Mouse (Mus musculus) embryonic facial prominence, embryonic 10.5 days (tissue): ENCODE results near the gene Dhx15. TPM values are rescaled to one million over a fixed set of nuclear protein-coding genes. Genes with fewer than 3 reads are reported as not detected.
"Not testable (repeated sequence)": the region's sequence is repeated elsewhere in the genome, so short reads cannot be mapped to it uniquely, and the experiment has no call there.

Source experiments
- DNase-seq: peaks from one replicate; pipeline ENCODE4 v3.0.0-alpha.2; 2017; ENCODE audit warnings: low spot score
- H3K27ac ChIP-seq: fragments of 300-500 bp; sonication (generic); replicated peaks from 2 replicates; pipeline ENCODE4 v1.5.1; 2016; ENCODE audit warnings: mild to moderate bottlenecking
- H3K27me3 ChIP-seq: fragments of 300-500 bp; sonication (generic); replicated peaks from 2 replicates; pipeline ENCODE4 v1.6.1; 2016; ENCODE audit warnings: low read depth, mild to moderate bottlenecking; ENCODE audit not compliant: poor library complexity, severe bottlenecking
- H3K36me3 ChIP-seq: fragments of 300-500 bp; sonication (generic); replicated peaks from 2 replicates; pipeline ENCODE4 v1.6.1; 2016; ENCODE audit warnings: mild to moderate bottlenecking, moderate library complexity
- H3K4me1 ChIP-seq: fragments of 300-500 bp; sonication (generic); 2 replicates; pipeline ENCODE4 v1.6.1; 2016
- H3K4me3 ChIP-seq: fragments of 300-500 bp; sonication (generic); 2 replicates; pipeline ENCODE4 v1.5.1; 2016; ENCODE audit warnings: mild to moderate bottlenecking, moderate library complexity
- H3K9me3 ChIP-seq: fragments of 300-500 bp; sonication (generic); 2 replicates; pipeline ENCODE4 v1.6.1; 2016; ENCODE audit warnings: mild to moderate bottlenecking
- WGBS: fragments of 180-500 bp; shearing (Covaris S2); methylation state at CpG from one replicate; pipeline ENCODE4 v1.1.7; 2016; 5-methylcytosine and 5-hydroxymethylcytosine counted together
- polyA plus RNA-seq: library from polyadenylated mRNA; unstranded; fragments of >200 nt; fragmentation: Nextera tagmentation; extraction: Ambion mirVana; gene quantifications from 2 replicates; pipeline ENCODE4 v1.2.1, GENCODE M21; 2016

Gene Dhx15
- polyA plus RNA-seq, result 214 and 221 TPM in 2 replicates

DNA sequence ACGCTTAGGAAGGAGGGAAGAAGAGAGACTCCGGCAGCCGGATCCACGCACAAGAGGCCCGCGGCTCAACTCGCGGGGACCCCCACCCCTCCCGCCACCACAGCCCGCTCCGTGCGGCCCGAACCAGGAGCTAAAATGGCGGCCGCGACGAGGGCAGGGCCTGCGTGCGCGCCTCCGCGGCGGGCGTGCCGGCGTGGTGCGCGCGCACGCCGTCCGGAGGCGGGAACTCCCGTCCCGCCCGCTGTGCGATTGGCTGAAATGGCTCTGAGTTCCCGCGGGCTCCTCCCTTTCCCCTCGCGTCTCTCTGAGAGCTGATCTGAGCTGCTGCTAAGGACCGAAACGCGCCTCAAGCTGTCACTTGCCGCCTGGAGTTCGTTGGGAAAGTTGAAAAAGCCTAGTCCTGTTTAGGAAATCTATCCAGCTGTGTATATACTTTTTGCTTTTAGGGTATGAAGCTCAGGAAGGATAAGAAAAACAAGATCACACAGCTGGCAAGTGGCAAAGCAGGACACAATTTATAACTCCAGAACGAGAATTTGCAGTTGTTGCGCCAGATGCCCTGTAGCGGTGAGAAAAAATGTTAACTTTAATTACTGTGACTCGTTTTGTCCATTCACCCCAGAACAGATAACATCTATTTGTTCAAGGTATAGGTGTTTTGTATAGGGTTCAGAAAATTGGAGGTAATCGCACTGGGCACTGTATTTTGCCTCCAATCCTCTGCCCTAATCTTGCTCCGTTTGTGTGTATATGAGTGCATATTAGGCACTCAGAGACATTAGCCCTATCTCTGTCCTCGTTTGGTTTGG is at the start of gene Dhx15:
Gene Dhx15 (minus strand): TSS at position 144 of the 809 bp plus-strand sequence.
- DNase-seq, result peak; percentile 94
- no peaks in the 10 kb centered on the region; the same call in 1 of the 2 replicates for H3K36me3 ChIP-seq
- H3K9me3 ChIP-seq, result no peaks in the 10 kb centered on the region
- H3K27ac ChIP-seq, result peak within 1 kb of the TSS; percentile 99
- H3K27me3 ChIP-seq, result no peaks in the 10 kb centered on the region
- H3K4me1 ChIP-seq, result peaks cover 15% of the 10 kb centered on the region
- 2% methylated on average over 53 of the region's 53 CpGs for WGBS
- peak within 1 kb of the TSS; percentile 96 for H3K4me3 ChIP-seq

DNA sequence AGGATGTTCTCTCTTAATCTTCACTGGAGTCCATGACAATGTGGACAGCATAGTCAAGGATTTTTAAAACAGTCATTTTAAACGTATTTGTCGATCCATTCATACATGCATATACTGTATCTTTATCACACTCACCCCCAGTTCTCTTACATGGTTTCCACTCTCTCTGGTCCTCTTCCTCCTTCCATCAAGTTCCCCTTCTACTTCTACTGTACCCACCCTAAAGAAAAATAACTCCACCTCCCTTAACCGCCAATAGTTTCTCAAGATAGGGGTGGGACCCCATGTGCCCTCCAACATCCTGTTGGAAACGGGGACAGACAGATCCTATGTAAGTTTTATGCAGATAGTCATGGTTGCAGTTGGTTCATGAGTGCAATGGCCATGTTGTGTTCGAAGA is 48.6 kb upstream of the Dhx15 start:
- DNase-seq, result no peak
- Histone ChIP-seq H3K4me1 (peaks cover 9% of the 10 kb centered on the region), H3K27ac (no peak overlapping the region), H3K9me3 (no peaks in the 10 kb centered on the region), H3K27me3 (no peaks in the 10 kb centered on the region), H3K36me3 (no peaks in the 10 kb centered on the region), H3K4me3 (no peak overlapping the region)
- 88% methylated on average over 5 of the region's 5 CpGs for WGBS

DNA sequence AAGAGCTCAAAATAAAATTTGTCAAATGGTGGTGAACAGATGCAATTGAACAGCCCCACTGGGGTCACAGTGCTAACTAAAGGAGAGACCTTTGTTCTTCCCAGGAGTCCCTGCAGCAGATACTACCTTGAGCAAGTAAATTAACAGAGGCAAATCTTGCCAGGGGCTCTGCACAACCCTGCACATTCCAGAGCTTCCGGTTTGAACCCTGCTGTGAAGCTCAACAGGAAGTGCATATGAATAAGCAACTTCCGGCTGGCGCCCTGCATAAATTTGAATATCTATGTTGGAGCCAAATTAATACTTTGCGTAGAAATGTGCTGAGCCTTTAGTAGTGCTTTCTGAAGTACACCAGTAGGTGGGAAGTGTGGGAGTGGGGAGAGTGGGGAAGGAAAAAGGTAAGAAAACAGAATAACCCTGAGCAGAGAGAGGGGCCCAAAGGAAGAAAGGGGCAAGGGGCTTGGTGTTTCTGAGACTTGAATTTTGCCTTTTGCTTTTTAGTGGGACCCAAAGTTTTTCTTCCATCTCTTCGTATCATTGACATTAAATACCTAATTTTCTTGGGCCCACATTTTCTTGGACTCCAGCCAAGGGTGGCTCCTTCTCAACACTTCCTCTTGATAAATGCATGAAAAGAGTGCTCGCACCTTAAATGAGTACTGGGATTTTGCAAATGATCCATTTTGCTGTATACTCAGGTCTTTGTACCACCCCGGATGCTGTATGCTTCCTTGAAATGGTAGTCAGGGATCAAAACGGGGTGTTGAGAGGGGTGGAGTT is 47.8 kb upstream of the Dhx15 start:
- no peak overlapping the region for H3K27ac ChIP-seq
- peaks cover 9% of the 10 kb centered on the region for H3K4me1 ChIP-seq
- DNase-seq, result no peak
- H3K4me3 ChIP-seq, result no peak overlapping the region
- 75% methylated on average over 8 of the region's 8 CpGs for WGBS
- H3K27me3 ChIP-seq, result no peaks in the 10 kb centered on the region
- H3K36me3 ChIP-seq, result no peaks in the 10 kb centered on the region
- H3K9me3 ChIP-seq, result no peaks in the 10 kb centered on the region

DNA sequence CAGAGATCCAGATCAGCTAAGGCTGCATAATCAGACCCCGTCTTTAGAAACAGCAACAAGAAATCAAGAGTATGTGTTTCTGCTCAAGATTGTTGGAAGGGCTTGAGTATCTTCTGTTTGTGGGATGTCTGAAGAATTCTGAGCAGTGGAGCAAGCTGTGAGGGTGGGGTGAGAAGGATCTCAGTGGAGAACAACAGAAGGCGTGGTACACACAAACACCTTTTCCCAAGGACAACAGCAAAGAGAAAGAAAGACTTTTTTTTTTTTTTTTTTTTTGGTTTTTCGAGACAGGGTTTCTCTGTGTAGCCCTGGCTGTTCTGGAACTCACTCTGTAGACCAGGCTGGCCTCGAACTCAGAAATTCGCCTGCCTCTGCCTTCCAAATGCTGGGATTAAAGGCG is 46.3 kb upstream of the Dhx15 start:
- H3K4me3 ChIP-seq, H3K9me3 ChIP-seq, H3K27ac ChIP-seq, H3K27me3 ChIP-seq, H3K4me1 ChIP-seq, H3K36me3 ChIP-seq, DNase-seq: not testable (repeated sequence)
- WGBS, result 91% methylated on average over 6 of the region's 6 CpGs

DNA sequence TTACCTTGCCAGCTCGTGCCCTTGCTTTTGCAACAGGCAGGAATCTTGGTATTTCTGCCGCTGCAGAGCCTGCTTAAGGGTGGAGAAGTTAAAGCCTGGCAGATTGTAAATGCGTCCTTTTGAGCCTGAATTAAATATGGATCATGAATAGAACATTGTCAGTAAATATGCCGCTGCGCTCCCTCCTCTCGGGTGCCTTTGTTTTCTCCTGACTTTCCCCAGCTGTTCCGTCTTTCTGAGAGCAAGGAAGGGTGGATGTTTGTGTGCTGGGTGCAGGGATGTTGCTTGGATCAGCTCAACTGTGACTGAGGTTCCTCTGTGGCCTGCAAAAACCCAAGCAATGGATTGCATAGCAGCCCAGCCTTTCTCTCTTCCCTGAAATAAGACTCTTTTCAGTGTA is 44.3 kb upstream of the Dhx15 start:
- WGBS, result 68% methylated on average over 7 of the region's 7 CpGs
- Histone ChIP-seq H3K27me3 (no peaks in the 10 kb centered on the region), H3K27ac (no peak overlapping the region), H3K9me3 (no peaks in the 10 kb centered on the region), H3K4me3 (no peak overlapping the region), H3K4me1 (peaks cover 9% of the 10 kb centered on the region), H3K36me3 (no peaks in the 10 kb centered on the region)
- no peak for DNase-seq

DNA sequence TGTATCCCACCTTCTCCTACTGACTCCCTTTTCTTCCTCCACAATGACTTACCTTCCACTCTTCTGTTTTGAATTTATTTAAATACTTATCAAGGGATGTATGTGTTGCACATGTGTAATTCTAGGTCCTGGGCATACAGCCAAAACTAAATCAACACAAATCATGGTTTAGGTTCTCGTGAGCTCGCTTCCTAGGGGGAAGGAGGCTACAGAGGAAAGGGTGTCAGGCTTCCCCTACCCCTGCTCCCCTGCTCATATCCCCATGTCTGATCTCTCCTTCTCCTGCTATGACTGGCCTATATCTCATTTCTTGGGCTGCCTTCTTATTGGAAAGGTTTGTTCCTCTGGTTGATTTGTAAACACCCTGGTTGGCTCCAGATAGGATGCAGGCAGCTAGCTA is 43.6 kb upstream of the Dhx15 start:
- no peak for DNase-seq
- WGBS, result 81% methylated on average over 2 of the region's 2 CpGs
- no peaks in the 10 kb centered on the region for H3K36me3 ChIP-seq
- peaks cover 9% of the 10 kb centered on the region for H3K4me1 ChIP-seq
- H3K27me3 ChIP-seq, result no peaks in the 10 kb centered on the region
- H3K9me3 ChIP-seq, result no peaks in the 10 kb centered on the region
- no peak overlapping the region for H3K4me3 ChIP-seq
- H3K27ac ChIP-seq, result no peak overlapping the region

DNA sequence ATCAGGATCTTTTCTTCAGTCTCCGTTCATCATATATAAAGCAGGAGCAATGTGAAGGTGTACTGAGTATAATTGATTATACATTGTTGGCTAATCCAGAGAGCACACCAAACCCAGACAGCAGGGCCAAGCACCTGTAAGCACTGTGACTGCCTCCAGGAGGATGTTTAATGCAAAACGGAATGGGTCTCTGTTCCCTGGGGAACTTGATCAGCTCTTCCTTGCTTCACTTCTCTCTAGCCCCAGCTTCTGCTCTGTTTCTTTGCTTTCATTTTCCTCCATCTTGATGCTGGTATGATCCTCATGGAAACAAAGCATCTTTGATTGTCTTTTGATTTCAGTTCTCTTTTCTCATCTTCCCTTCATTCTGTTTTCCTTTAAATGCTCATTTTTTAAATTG is 42.3 kb upstream of the Dhx15 start:
- H3K27ac ChIP-seq, result no peak overlapping the region
- WGBS, result 66% methylated on average over 2 of the region's 2 CpGs

DNA sequence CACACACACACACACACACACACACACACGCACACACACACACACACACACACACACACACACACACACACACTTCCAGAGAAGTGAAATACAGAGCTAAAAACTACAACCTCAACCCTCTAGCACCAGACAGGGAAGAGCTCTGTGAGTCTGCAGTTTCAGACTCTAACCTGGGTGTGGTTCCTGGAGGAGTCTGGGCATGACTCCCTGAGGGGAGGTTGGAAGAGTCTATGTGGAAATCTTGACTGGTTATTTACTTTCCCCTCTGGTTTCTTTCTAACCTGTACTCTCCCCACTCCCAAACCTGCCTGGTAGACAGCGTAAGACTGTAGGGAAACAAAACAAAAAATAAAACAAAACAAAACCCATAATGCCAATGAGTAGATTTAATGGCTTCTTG is 41.9 kb upstream of the Dhx15 start:
- Histone ChIP-seq H3K27ac (no peak overlapping the region), H3K4me1 (no peaks in the 10 kb centered on the region), H3K36me3 (no peaks in the 10 kb centered on the region), H3K4me3 (no peak overlapping the region), H3K27me3 (no peaks in the 10 kb centered on the region), H3K9me3 (no peaks in the 10 kb centered on the region)
- no peak for DNase-seq
- WGBS, result 82% methylated on average over 2 of the region's 2 CpGs

More for the DNA sequence above, 42.3 kb upstream of the Dhx15 start:
- H3K4me1 ChIP-seq, result peaks cover 3% of the 10 kb centered on the region
- no peak for DNase-seq
- H3K27me3 ChIP-seq, result no peaks in the 10 kb centered on the region
- H3K4me3 ChIP-seq, result no peak overlapping the region
- no peaks in the 10 kb centered on the region for H3K9me3 ChIP-seq
- H3K36me3 ChIP-seq, result no peaks in the 10 kb centered on the region

DNA sequence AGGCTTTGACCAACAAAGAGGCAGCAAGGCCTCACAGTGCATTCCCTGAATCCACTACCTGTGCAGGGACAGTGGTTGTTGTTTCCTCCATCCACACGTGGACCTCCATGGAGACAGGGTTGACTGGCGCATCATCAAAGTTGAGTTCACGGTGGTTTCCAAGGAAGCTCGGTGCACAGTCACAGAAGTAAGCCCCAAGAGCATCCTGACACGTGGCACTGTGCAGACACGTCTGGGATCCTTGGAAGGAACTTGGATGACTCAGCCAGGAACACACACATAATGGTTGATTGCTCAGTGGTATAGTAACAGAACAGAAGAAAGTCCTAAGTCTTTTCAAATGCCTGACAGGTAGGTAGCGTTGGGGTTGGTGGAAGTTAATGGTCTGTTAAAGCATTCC is 40.2 kb upstream of the Dhx15 start:
- 92% methylated on average over 7 of the region's 7 CpGs for WGBS
- no peaks in the 10 kb centered on the region for H3K27me3 ChIP-seq
- DNase-seq, result no peak
- H3K4me1 ChIP-seq, result no peaks in the 10 kb centered on the region
- H3K36me3 ChIP-seq, result no peaks in the 10 kb centered on the region
- H3K9me3 ChIP-seq, result no peaks in the 10 kb centered on the region
- H3K27ac ChIP-seq, result no peak overlapping the region
- no peak overlapping the region for H3K4me3 ChIP-seq

DNA sequence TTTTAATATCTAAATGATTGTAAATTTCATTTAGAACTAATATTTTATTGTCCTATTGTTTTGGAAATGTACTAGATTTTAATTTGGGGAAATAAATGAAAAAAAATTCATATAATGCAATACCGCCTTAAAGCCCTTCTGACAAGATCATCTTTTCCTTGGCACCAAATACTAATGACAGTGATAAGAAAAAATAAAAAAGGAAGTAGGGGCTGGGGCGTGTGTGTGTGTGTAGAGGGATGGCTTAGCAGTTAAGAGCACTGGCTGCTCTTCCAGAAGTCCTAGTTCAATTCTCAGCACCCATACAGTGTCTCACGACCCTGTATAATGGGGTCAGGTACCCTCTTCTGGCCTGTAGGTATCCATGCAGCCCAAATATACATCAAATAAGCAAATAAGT is 36.4 kb upstream of the Dhx15 start:
- DNase-seq, result no peak
- WGBS, result 83% methylated on average over 3 of the region's 3 CpGs
- no peaks in the 10 kb centered on the region for H3K36me3 ChIP-seq
- no peak overlapping the region for H3K4me3 ChIP-seq
- H3K27me3 ChIP-seq, result no peaks in the 10 kb centered on the region
- H3K9me3 ChIP-seq, result no peaks in the 10 kb centered on the region
- no peak overlapping the region for H3K27ac ChIP-seq
- H3K4me1 ChIP-seq, result no peaks in the 10 kb centered on the region

DNA sequence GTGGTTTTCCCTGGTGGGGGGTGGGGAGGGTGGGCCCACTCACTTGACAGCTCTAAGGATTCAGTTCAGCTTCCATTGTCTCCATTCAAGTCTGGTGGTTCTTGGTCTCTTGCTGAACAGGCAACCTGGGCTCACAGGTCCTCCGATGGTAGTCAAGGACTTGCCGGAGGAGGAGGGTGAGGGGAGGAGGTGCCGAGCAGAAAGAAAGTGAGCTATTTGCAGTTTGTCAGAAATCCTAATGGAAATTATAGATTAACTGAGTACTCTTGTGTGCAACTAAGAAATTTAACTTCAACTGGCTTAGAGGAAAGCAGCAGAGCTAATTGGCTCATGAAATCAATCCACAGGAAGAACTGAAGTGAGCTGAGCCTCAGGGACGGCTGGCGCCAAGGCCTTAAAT is 31.3 kb upstream of the Dhx15 start:
- WGBS, result 91% methylated on average over 5 of the region's 5 CpGs
- no peak for DNase-seq
- no peaks in the 10 kb centered on the region for H3K27me3 ChIP-seq
- no peaks in the 10 kb centered on the region for H3K36me3 ChIP-seq
- peaks cover 23% of the 10 kb centered on the region for H3K4me1 ChIP-seq
- no peaks in the 10 kb centered on the region for H3K9me3 ChIP-seq
- no peak overlapping the region for H3K4me3 ChIP-seq
- H3K27ac ChIP-seq, result no peak overlapping the region

DNA sequence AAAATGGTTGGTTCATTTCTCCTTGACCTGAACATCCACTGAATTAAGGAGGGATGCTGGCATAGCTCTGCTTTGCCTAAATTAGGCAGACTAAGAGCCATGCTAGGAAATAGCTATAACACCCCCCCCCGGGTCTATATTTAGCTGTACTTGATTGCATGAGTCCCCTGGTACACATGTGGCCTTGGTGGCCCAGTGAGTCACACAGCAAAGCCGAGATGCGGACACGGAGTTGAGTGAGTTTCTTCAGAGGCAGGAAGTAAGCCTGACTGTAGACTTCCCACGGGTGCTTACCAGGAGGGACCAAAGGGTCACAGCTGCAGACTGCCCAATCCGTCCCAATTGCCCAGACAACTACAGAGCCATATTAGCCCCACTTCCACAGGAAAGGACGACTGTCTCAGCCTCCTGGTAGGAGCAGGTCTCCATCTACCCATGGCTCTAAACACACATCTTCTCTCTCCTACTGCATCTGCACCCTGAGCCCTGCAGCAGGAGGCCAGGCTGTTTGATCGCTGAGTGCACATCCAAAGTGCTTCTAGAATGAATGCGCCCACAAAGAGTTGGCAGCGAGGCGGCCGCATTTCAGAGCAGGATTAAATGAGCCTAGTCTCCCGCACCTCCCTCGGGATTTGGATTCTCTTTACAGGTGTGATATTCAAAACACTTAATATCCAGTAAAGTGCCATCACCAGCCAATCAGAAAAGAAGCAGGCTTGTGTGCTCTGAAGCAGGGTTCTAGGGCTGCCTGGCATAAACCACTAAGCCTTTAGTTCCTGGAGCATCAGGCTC is 29.9 kb upstream of the Dhx15 start:
- Histone ChIP-seq H3K9me3 (no peaks in the 10 kb centered on the region), H3K4me1 (peaks cover 28% of the 10 kb centered on the region), H3K4me3 (no peak overlapping the region), H3K27me3 (no peaks in the 10 kb centered on the region), H3K27ac (no peak overlapping the region), H3K36me3 (no peaks in the 10 kb centered on the region)
- WGBS, result 74% methylated on average over 14 of the region's 14 CpGs
- no peak for DNase-seq
